Mouse (Mus musculus): ENCODE results near the gene Immp1l. TPM values are rescaled to one million over a fixed set of nuclear protein-coding genes. Genes with fewer than 3 reads are reported as not detected.
A peak's percentile ranks its signal among the peaks of the same experiment; 100 is the strongest.

The Immp1l gene
- 149 and 156 TPM in 2 replicates for polyA plus RNA-seq (2015; fragmentation: Nextera tagmentation; extraction: Ambion mirVana)

GRCm38 (mm10) chr2:105903896-105904756, at the start of gene Immp1l, which contains the start of gene Elp4:
Gene Immp1l (plus strand): TSS chr2:105904638.
Gene Elp4 (minus strand): TSS chr2:105904564.
- Histone ChIP-seq H3K4me2 (peak within 1 kb of the TSS; percentile 68), H3K27ac (peak within 1 kb of the TSS; percentile 71), H3K9ac (peak within 1 kb of the TSS; percentile 89), H3K4me3 (peak within 1 kb of the TSS; percentile 83), H3K27me3 (no peaks in the 10 kb centered on the region), H3K4me1 (peaks cover 3% of the 10 kb centered on the region; the same call in 1 of the 2 replicates), H3K36me3 (0 out of 2 replicates have a peak, but pooled peaks cover 3% of the 10 kb centered on the region), H3K9me3 (no peaks in the 10 kb centered on the region)
- WGBS, result under 1% methylated on average over 39 of the region's 39 CpGs
- peak; percentile 99 for ATAC-seq (ENCODE audit: insufficient number of reproducible peaks, insufficient read depth, low FRiP score, low TSS enrichment, low read depth)

- H3K27me3 ChIP-seq, result no peaks in the 10 kb centered on the region
- WGBS, result 37% methylated on average over 2 of the region's 2 CpGs
- H3K27ac ChIP-seq, result no peak overlapping the region
- H3K4me1 ChIP-seq, result no peaks in the 10 kb centered on the region
- H3K36me3 ChIP-seq, result no peaks in the 10 kb centered on the region
- H3K4me2 ChIP-seq, result no peak overlapping the region
- ATAC-seq (ENCODE audit: insufficient number of reproducible peaks, insufficient read depth, low FRiP score, low TSS enrichment, low read depth), result no peak
- no peak overlapping the region for H3K9ac ChIP-seq
- H3K9me3 ChIP-seq, result no peaks in the 10 kb centered on the region
- no peak overlapping the region for H3K4me3 ChIP-seq
These were observed 49.7 kb upstream of the Immp1l start for GRCm38 (mm10) chr2:105854740-105855139.

DNA sequence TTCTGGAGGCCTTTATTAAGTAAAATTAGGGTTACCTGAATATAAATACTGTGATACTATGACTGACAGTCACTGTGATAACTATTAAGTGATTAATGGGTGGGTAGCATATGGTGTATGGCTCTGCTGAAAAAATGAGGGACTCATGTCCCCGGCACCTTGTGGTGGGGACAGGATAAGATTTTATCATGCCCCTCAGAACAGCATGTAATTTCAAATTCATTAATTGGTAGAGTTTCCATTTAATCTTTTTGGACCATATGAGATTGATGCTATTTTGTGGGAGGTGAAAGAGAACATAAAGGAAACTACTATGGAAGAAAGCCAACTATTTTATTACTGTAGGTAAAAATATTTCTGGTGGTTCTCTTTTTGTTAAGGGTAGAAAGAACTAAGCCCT, 31.0 kb upstream of the Immp1l start:
- Histone ChIP-seq H3K9me3 (no peaks in the 10 kb centered on the region), H3K4me1 (no peaks in the 10 kb centered on the region), H3K9ac (no peak overlapping the region), H3K4me3 (no peak overlapping the region), H3K27me3 (no peaks in the 10 kb centered on the region), H3K36me3 (0 out of 2 replicates have a peak, but pooled peaks cover 4% of the 10 kb centered on the region), H3K4me2 (no peak overlapping the region), H3K27ac (no peak overlapping the region)
- no peak; the same call in 1 of the 2 replicates for ATAC-seq (ENCODE audit: insufficient number of reproducible peaks, insufficient read depth, low FRiP score, low TSS enrichment, low read depth)
- WGBS, result 89% methylated on average over 1 of the region's 1 CpGs

GRCm38 (mm10) chr2:105890816-105891215, 13.6 kb upstream of the Immp1l start:
- no peak overlapping the region for H3K27ac ChIP-seq
- no peaks in the 10 kb centered on the region for H3K27me3 ChIP-seq
- no peak overlapping the region for H3K4me3 ChIP-seq
- no peak for ATAC-seq (ENCODE audit: insufficient number of reproducible peaks, insufficient read depth, low FRiP score, low TSS enrichment, low read depth)
- H3K4me2 ChIP-seq, result no peak overlapping the region
- H3K9ac ChIP-seq, result no peak overlapping the region
- no peaks in the 10 kb centered on the region for H3K4me1 ChIP-seq
- peaks cover 34% of the 10 kb centered on the region for H3K36me3 ChIP-seq
- H3K9me3 ChIP-seq, result peaks cover 10% of the 10 kb centered on the region; the same call in 1 of the 2 replicates

GRCm38 (mm10) chr2:105904757-105905146, 314 bp downstream of the Immp1l start:
- Histone ChIP-seq H3K27ac (peak overlapping the region; percentile 55; the same call in 1 of the 2 replicates), H3K4me3 (peak overlapping the region; percentile 83), H3K27me3 (no peaks in the 10 kb centered on the region), H3K4me2 (peak overlapping the region; percentile 68), H3K4me1 (peaks cover 3% of the 10 kb centered on the region; the same call in 1 of the 2 replicates), H3K9ac (peak overlapping the region; percentile 89), H3K9me3 (no peaks in the 10 kb centered on the region), H3K36me3 (0 out of 2 replicates have a peak, but pooled peaks cover 3% of the 10 kb centered on the region)
- WGBS, result 1% methylated on average over 12 of the region's 12 CpGs
- ATAC-seq (ENCODE audit: insufficient number of reproducible peaks, insufficient read depth, low FRiP score, low TSS enrichment, low read depth), result peak; percentile 13

GRCm38 (mm10) chr2:105908351-105908750, 3.9 kb downstream of the Immp1l start:
- peaks cover 3% of the 10 kb centered on the region; the same call in 1 of the 2 replicates for H3K4me1 ChIP-seq
- H3K27ac ChIP-seq, result no peak overlapping the region
- H3K4me2 ChIP-seq, result no peak overlapping the region
- H3K36me3 ChIP-seq, result peaks cover 14% of the 10 kb centered on the region
- ATAC-seq (ENCODE audit: insufficient number of reproducible peaks, insufficient read depth, low FRiP score, low TSS enrichment, low read depth), result no peak
- H3K9ac ChIP-seq, result no peak overlapping the region
- H3K9me3 ChIP-seq, result no peaks in the 10 kb centered on the region
- no peak overlapping the region for H3K4me3 ChIP-seq
- 85% methylated on average over 5 of the region's 5 CpGs for WGBS
- no peaks in the 10 kb centered on the region for H3K27me3 ChIP-seq

GRCm38 (mm10) chr2:105910611-105911010, 6.2 kb downstream of the Immp1l start:
- WGBS, result 88% methylated on average over 3 of the region's 3 CpGs
- no peaks in the 10 kb centered on the region for H3K27me3 ChIP-seq

GRCm38 (mm10) chr2:105913655-105914366, 9.4 kb downstream of the Immp1l start:
- ATAC-seq (ENCODE audit: insufficient number of reproducible peaks, insufficient read depth, low FRiP score, low TSS enrichment, low read depth), result no peak
- H3K4me1 ChIP-seq, result no peaks in the 10 kb centered on the region
- no peaks in the 10 kb centered on the region for H3K9me3 ChIP-seq
- H3K9ac ChIP-seq, result no peak overlapping the region
- no peaks in the 10 kb centered on the region for H3K27me3 ChIP-seq
- H3K27ac ChIP-seq, result no peak overlapping the region
- H3K4me2 ChIP-seq, result no peak overlapping the region
- H3K4me3 ChIP-seq, result no peak overlapping the region
- 78% methylated on average over 6 of the region's 6 CpGs for WGBS
- H3K36me3 ChIP-seq, result peaks cover 15% of the 10 kb centered on the region

More at GRCm38 (mm10) chr2:105910611-105911010, 6.2 kb downstream of the Immp1l start:
- Histone ChIP-seq H3K4me1 (peaks cover under 1% of the 10 kb centered on the region; the same call in 1 of the 2 replicates), H3K4me2 (no peak overlapping the region), H3K9me3 (no peaks in the 10 kb centered on the region), H3K27ac (no peak overlapping the region), H3K36me3 (peaks cover 18% of the 10 kb centered on the region), H3K4me3 (no peak overlapping the region), H3K9ac (no peak overlapping the region)
- ATAC-seq (ENCODE audit: insufficient number of reproducible peaks, insufficient read depth, low FRiP score, low TSS enrichment, low read depth), result no peak

GRCm38 (mm10) chr2:105916671-105917070, 12.2 kb downstream of the Immp1l start:
- no peak overlapping the region for H3K9ac ChIP-seq
- no peak overlapping the region for H3K4me3 ChIP-seq
- H3K4me2 ChIP-seq, result no peak overlapping the region
- H3K36me3 ChIP-seq, result peaks cover 5% of the 10 kb centered on the region; the same call in 1 of the 2 replicates
- WGBS, result 83% methylated on average over 1 of the region's 1 CpGs
- no peak overlapping the region for H3K27ac ChIP-seq
- no peaks in the 10 kb centered on the region for H3K4me1 ChIP-seq
- ATAC-seq (ENCODE audit: insufficient number of reproducible peaks, insufficient read depth, low FRiP score, low TSS enrichment, low read depth), result no peak
- no peaks in the 10 kb centered on the region for H3K9me3 ChIP-seq
- no peaks in the 10 kb centered on the region for H3K27me3 ChIP-seq

DNA sequence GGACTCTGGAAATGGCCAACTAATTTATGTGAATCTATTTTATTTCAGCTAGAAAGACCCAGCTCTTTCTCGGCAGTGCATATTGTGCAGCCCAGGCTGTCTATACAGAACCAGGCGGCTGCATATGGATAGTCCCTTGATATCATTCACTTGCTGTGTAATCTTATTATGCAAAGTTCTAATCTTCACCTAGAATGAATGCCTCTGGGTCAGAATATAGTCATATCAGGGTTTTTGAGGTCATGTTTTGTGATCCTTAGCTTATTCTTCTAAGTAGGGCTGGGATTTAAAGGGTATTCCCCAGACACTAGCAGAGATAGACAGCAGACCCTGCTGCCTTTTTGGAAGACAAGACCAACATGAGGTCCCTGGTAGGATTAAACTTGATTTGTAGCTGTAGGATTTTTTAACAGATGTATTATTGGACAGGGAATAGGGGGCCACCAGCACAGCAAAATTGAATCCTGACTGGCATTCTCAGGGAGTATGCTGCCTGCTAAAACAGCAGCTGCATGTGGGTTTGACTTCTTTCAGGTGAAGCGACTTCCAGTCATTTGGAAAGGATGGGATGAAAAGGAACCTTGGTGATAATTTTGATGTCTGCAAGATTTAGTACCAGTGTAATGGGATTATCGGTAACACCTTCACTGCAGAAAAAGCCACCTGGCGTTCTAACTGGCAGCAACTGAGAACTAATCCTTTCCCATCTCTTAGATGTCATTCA, 13.3 kb downstream of the Immp1l start:
- 73% methylated on average over 5 of the region's 5 CpGs for WGBS
- no peak overlapping the region for H3K4me3 ChIP-seq
- no peaks in the 10 kb centered on the region for H3K4me1 ChIP-seq
- peaks cover 5% of the 10 kb centered on the region; the same call in 1 of the 2 replicates for H3K36me3 ChIP-seq
- no peak overlapping the region for H3K4me2 ChIP-seq
- H3K9ac ChIP-seq, result no peak overlapping the region
- ATAC-seq (ENCODE audit: insufficient number of reproducible peaks, insufficient read depth, low FRiP score, low TSS enrichment, low read depth), result no peak
- H3K9me3 ChIP-seq, result no peaks in the 10 kb centered on the region
- H3K27me3 ChIP-seq, result no peaks in the 10 kb centered on the region
- no peak overlapping the region for H3K27ac ChIP-seq

DNA sequence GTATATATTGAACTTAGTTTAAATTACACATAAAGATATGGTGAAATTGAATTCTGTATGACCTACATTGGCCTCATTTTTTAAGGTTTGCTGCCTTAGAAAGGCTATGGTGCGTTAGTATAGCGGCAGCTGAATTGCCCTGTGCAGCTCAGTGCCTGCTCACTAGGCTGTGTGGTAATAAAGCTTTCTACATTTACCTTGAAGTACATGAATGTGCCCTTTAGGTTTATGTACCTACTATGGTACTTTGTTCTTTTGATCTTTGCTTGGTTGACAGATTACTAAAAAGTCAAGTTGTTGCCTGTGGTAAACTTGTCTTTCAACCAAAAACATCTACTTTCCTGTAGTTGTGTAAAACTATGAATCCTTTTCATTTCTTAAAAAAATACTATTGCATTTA, 45.7 kb downstream of the Immp1l start:
- no peak for ATAC-seq (ENCODE audit: insufficient number of reproducible peaks, insufficient read depth, low FRiP score, low TSS enrichment, low read depth)
- H3K4me3 ChIP-seq, result no peak overlapping the region
- H3K4me2 ChIP-seq, result no peak overlapping the region
- H3K27me3 ChIP-seq, result no peaks in the 10 kb centered on the region
- H3K36me3 ChIP-seq, result 0 out of 2 replicates have a peak, but pooled peaks cover 3% of the 10 kb centered on the region
- H3K9ac ChIP-seq, result no peak overlapping the region
- no peaks in the 10 kb centered on the region for H3K4me1 ChIP-seq
- H3K27ac ChIP-seq, result no peak overlapping the region
- H3K9me3 ChIP-seq, result no peaks in the 10 kb centered on the region
- 88% methylated on average over 2 of the region's 2 CpGs for WGBS
